In genomic region chr2:67590408-67590807, GRCm38 (mm10) we compare ENCODE assay signal across 32 mouse cellular contexts.
"Had no signal": no experiment of that assay in that cellular context is flagged by ENCODE, and none has a peak within 500 bp of the region (broad histone marks: within the 10 kb centered on the region; RNA-seq: fewer than 3 reads in every experiment).

No protein-coding gene starts in this region.

- H3K36me3 ChIP-seq: heart, embryonic 15.5 days; hindbrain, embryonic 10.5 days; hindbrain, embryonic 12.5 days; hindbrain, embryonic 13.5 days; hindbrain, embryonic 15.5 days; intestine, embryonic 15.5 days; kidney, embryonic 15.5 days had no signal

- H3K9me3 ChIP-seq: heart, embryonic 15.5 days; hindbrain, embryonic 10.5 days; hindbrain, embryonic 12.5 days; hindbrain, embryonic 13.5 days; hindbrain, embryonic 15.5 days; intestine, embryonic 15.5 days; kidney, embryonic 15.5 days had no signal

- H3K4me3 ChIP-seq: heart, embryonic 15.5 days; hindbrain, embryonic 10.5 days; hindbrain, embryonic 12.5 days; hindbrain, embryonic 13.5 days; hindbrain, embryonic 15.5 days; intestine, embryonic 15.5 days; kidney, embryonic 15.5 days; layer of hippocampus, adult 2 months; left cerebral cortex, adult 2 months had no signal

- DNase-seq: heart, postnatal 10 days; heart, postnatal 14 days; heart, postnatal 36 days; heart, postnatal 4 days; kidney, adult 11 months; kidney, adult 18-20 months; kidney, adult 2 months; kidney, adult 8-10 months; kidney, adult 9 months; kidney, postnatal 10 days; kidney, postnatal 14 days; kidney, postnatal 25 days; kidney, postnatal 36 days; kidney, postnatal 4 days; layer of hippocampus, adult 9-11 months; layer of hippocampus, postnatal 36 days had no signal

- H3K4me1 ChIP-seq: hindbrain, embryonic 10.5 days; hindbrain, embryonic 12.5 days; hindbrain, embryonic 13.5 days; hindbrain, embryonic 15.5 days; intestine, embryonic 15.5 days; kidney, embryonic 15.5 days had no signal

- H3K27me3 ChIP-seq: heart, embryonic 15.5 days; hindbrain, embryonic 12.5 days; hindbrain, embryonic 13.5 days; hindbrain, embryonic 15.5 days; intestine, embryonic 15.5 days; kidney, embryonic 15.5 days had no signal

- H3K4me2 ChIP-seq: heart, embryonic 15.5 days; hindbrain, embryonic 12.5 days; hindbrain, embryonic 13.5 days; hindbrain, embryonic 14.5 days; hindbrain, embryonic 15.5 days; intestine, embryonic 15.5 days; kidney, embryonic 15.5 days had no signal

- ATAC-seq: hindbrain, embryonic 16.5 days; hindbrain, postnatal 0 days; inflammation-experienced regulatory T-cells, adult 6 months; intestine, embryonic 15.5 days; intestine, embryonic 16.5 days; intestine, postnatal 0 days had no signal

- H3K9ac ChIP-seq: heart, embryonic 15.5 days; hindbrain, embryonic 12.5 days; hindbrain, embryonic 13.5 days; hindbrain, embryonic 14.5 days; hindbrain, embryonic 15.5 days; intestine, embryonic 15.5 days; kidney, embryonic 15.5 days had no signal

- H3K27ac ChIP-seq: heart, embryonic 15.5 days; hindbrain, embryonic 10.5 days; hindbrain, embryonic 12.5 days; hindbrain, embryonic 13.5 days; hindbrain, embryonic 14.5 days; hindbrain, embryonic 15.5 days; hindbrain, postnatal 0 days; intestine, embryonic 15.5 days; kidney, embryonic 15.5 days; kidney, postnatal 0 days; layer of hippocampus, adult 2 months; left cerebral cortex, adult 2 months had no signal
